In genomic region chr2:60809441-60809921, GRCm38 (mm10) we compare ENCODE assay signal across 8 mouse cellular contexts.
DNase-seq lines count a peak whose midpoint lies in the region; ATAC-seq and TF ChIP-seq lines count a peak whose summit lies in the region.

No protein-coding gene starts in this region.

- WGBS in hindbrain, postnatal 0 days, result 51% methylated on average over 7 of the region's 7 CpGs
- WGBS in stomach, embryonic 14.5 days, result 32% methylated on average over 7 of the region's 7 CpGs
- 83% methylated on average over 7 of the region's 7 CpGs for WGBS in forebrain, embryonic 16.5 days

- H3K27me3 ChIP-seq in megakaryocyte, embryonic 14.5 days (replicated peaks), result no peaks in the 10 kb centered on the region
- H3K27me3 ChIP-seq in hindbrain, postnatal 0 days (ENCODE audit: insufficient read depth, low read length), result no peaks in the 10 kb centered on the region
- H3K27me3 ChIP-seq in stomach, embryonic 14.5 days (ENCODE audit: control insufficient read depth, insufficient read depth, low read length), result no peaks in the 10 kb centered on the region
- peaks cover 16% of the 10 kb centered on the region for H3K27me3 ChIP-seq in forebrain, embryonic 16.5 days (replicated peaks; ENCODE audit: control insufficient read depth, insufficient read depth, low read length)

- peaks cover 65% of the 10 kb centered on the region for H3K4me1 ChIP-seq in megakaryocyte, embryonic 14.5 days
- H3K4me1 ChIP-seq in hindbrain, postnatal 0 days (ENCODE audit: insufficient read depth, low read length), result peaks cover 10% of the 10 kb centered on the region; the same call in 1 of the 2 replicates
- peaks cover 32% of the 10 kb centered on the region for H3K4me1 ChIP-seq in stomach, embryonic 14.5 days (ENCODE audit: control insufficient read depth, insufficient read depth, low read length)
- H3K4me1 ChIP-seq in forebrain, embryonic 16.5 days (replicated peaks; ENCODE audit: control insufficient read depth, insufficient read depth, low read length), result no peaks in the 10 kb centered on the region

- H3K27ac ChIP-seq in hindbrain, postnatal 0 days, result no peak overlapping the region
- H3K27ac ChIP-seq in stomach, embryonic 14.5 days (ENCODE audit: low read length), result peak overlapping the region; percentile 11; the same call in 1 of the 2 replicates
- H3K27ac ChIP-seq in left cerebral cortex, adult 2 months, result no peak overlapping the region
- H3K27ac ChIP-seq in forebrain, embryonic 16.5 days (ENCODE audit: low read length), result no peak overlapping the region

- no peak overlapping the region for H3K4me2 ChIP-seq in hindbrain, postnatal 0 days (ENCODE audit: low read depth, low read length)
- H3K4me2 ChIP-seq in stomach, embryonic 14.5 days (replicated peaks; ENCODE audit: low read depth, low read length), result no peak overlapping the region
- no peak overlapping the region for H3K4me2 ChIP-seq in forebrain, embryonic 16.5 days (ENCODE audit: low read length)

- peak; percentile 27 for DNase-seq in adrenal gland, postnatal 14 days
- no peak for DNase-seq in adrenal gland, adult 2 months
- no peak for DNase-seq in hindbrain, postnatal 0 days (ENCODE audit: low spot score)
- DNase-seq in left cerebral cortex, adult 2 months (ENCODE audit: extremely low spot score in 1 of 2, low spot score in 2 of 2), result no peak

- no peak overlapping the region for H3K9ac ChIP-seq in hindbrain, postnatal 0 days (replicated peaks; ENCODE audit: low read length)
- no peak overlapping the region for H3K9ac ChIP-seq in stomach, embryonic 14.5 days (replicated peaks; ENCODE audit: low read depth, low read length)
- no peak overlapping the region for H3K9ac ChIP-seq in forebrain, embryonic 16.5 days (replicated peaks; ENCODE audit: low read depth, low read length)

- no peak for ATAC-seq in megakaryocyte, adult 5-6 weeks (ENCODE audit: poor library complexity, severe bottlenecking)
- ATAC-seq in hindbrain, postnatal 0 days, result 0 out of 2 replicates have a peak, but pooled peaks have one; percentile 7
- 0 out of 2 replicates have a peak, but pooled peaks have one; percentile 21 for ATAC-seq in stomach, embryonic 14.5 days (ENCODE audit: insufficient number of reproducible peaks, insufficient read depth, low FRiP score, low read depth)
- ATAC-seq in forebrain, embryonic 16.5 days, result no peak

- intact Hi-C loops in left cerebral cortex, adult 2 months (cut with DNase I), result no loop called here

- TF ChIP-seq CTCF in hindbrain, postnatal 0 days (IDR thresholded peaks at IDR 0.05; ENCODE audit: low read depth), result no peak; the same call in none of the 2 replicates
- no peak for TF ChIP-seq CTCF in left cerebral cortex, adult 2 months (IDR thresholded peaks at IDR 0.05)

- H3K4me3 ChIP-seq in megakaryocyte, embryonic 14.5 days (replicated peaks), result peak overlapping the region; percentile 80
- H3K4me3 ChIP-seq in hindbrain, postnatal 0 days (ENCODE audit: low read length), result no peak overlapping the region
- H3K4me3 ChIP-seq in stomach, embryonic 14.5 days (ENCODE audit: low read depth, low read length), result no peak overlapping the region
- no peak overlapping the region for H3K4me3 ChIP-seq in left cerebral cortex, adult 2 months
- no peak overlapping the region for H3K4me3 ChIP-seq in forebrain, embryonic 16.5 days (replicated peaks; ENCODE audit: low read length)

- H3K36me3 ChIP-seq in megakaryocyte, embryonic 14.5 days (replicated peaks; ENCODE audit: low read length), result peaks cover 25% of the 10 kb centered on the region
- H3K36me3 ChIP-seq in hindbrain, postnatal 0 days (ENCODE audit: insufficient read depth, low read length), result no peaks in the 10 kb centered on the region
- H3K36me3 ChIP-seq in stomach, embryonic 14.5 days (ENCODE audit: control insufficient read depth, insufficient read depth, low read length), result no peaks in the 10 kb centered on the region
- no peaks in the 10 kb centered on the region for H3K36me3 ChIP-seq in forebrain, embryonic 16.5 days (ENCODE audit: control insufficient read depth, insufficient read depth)

- peaks cover 7% of the 10 kb centered on the region; the same call in 1 of the 2 replicates for H3K9me3 ChIP-seq in megakaryocyte, embryonic 14.5 days
- H3K9me3 ChIP-seq in hindbrain, postnatal 0 days (ENCODE audit: low read length), result no peaks in the 10 kb centered on the region
- H3K9me3 ChIP-seq in stomach, embryonic 14.5 days (ENCODE audit: control insufficient read depth, low read depth, low read length), result no peaks in the 10 kb centered on the region
- H3K9me3 ChIP-seq in forebrain, embryonic 16.5 days (ENCODE audit: control insufficient read depth, low read length), result no peaks in the 10 kb centered on the region

Comparison
In these comparisons a context has a peak if more than half of its experiments do, and no peak if none do; other contexts are left out.
1. ATAC-seq: peak in hindbrain, postnatal 0 days (single experiment) and stomach, embryonic 14.5 days (single experiment); none in megakaryocyte, adult 5-6 weeks (single experiment) and forebrain, embryonic 16.5 days (single experiment).